Mouse (Mus musculus): ENCODE measurements around the gene Dctn5. TPM values are rescaled to one million over a fixed set of nuclear protein-coding genes. Genes with fewer than 3 reads are reported as not detected.

Gene Dctn5
- polyA plus RNA-seq, 1 experiment = not detected

- H3K27ac ChIP-seq (ENCODE audit: insufficient read depth, low read depth, low read length) = no peak within 1 kb of the TSS
- 18% methylated on average over 17 of the region's 17 CpGs for WGBS
- H3K4me3 ChIP-seq (ENCODE audit: insufficient read depth, low read depth, low read length) = no peak within 1 kb of the TSS
- H3K4me1 ChIP-seq (ENCODE audit: control insufficient read depth, insufficient read depth, low read length) = 0 out of 2 replicates have a peak, but pooled peaks cover 6% of the 10 kb centered on the region
- no peak for TF ChIP-seq POLR2A (IDR thresholded peaks at IDR 0.05; ENCODE audit: insufficient read depth, low read depth, low read length)
- no peak for TF ChIP-seq CTCF (IDR thresholded peaks at IDR 0.05; ENCODE audit: insufficient read depth, low read depth, low read length)
These were observed 53.2 kb downstream of the Dctn5 start, which contains the start of gene Ern2 for GRCm38 (mm10) chr7:122186043-122186442. Gene Ern2 (minus strand): TSS chr7:122186207.

- no peak overlapping the region for H3K27ac ChIP-seq (ENCODE audit: insufficient read depth, low read depth, low read length)
- WGBS = 38% methylated on average over 7 of the region's 7 CpGs
These were observed 56.6 kb downstream of the Dctn5 start for GRCm38 (mm10) chr7:122189484-122189883.

GRCm38 (mm10) chr7:122191097-122191496, 58.3 kb downstream of the Dctn5 start:
- Histone ChIP-seq H3K4me1 (ENCODE audit: control insufficient read depth, insufficient read depth, low read length) (no peaks in the 10 kb centered on the region), H3K4me3 (ENCODE audit: insufficient read depth, low read depth, low read length) (no peak overlapping the region), H3K27ac (ENCODE audit: insufficient read depth, low read depth, low read length) (no peak overlapping the region)
- 73% methylated on average over 10 of the region's 10 CpGs for WGBS
- TF ChIP-seq POLR2A (IDR thresholded peaks at IDR 0.05; ENCODE audit: insufficient read depth, low read depth, low read length) (no peak), CTCF (IDR thresholded peaks at IDR 0.05; ENCODE audit: insufficient read depth, low read depth, low read length) (no peak)

More at GRCm38 (mm10) chr7:122189484-122189883, 56.6 kb downstream of the Dctn5 start:
- Histone ChIP-seq H3K4me3 (ENCODE audit: insufficient read depth, low read depth, low read length) (no peak overlapping the region), H3K4me1 (ENCODE audit: control insufficient read depth, insufficient read depth, low read length) (0 out of 2 replicates have a peak, but pooled peaks cover 6% of the 10 kb centered on the region)
- TF ChIP-seq CTCF (IDR thresholded peaks at IDR 0.05; ENCODE audit: insufficient read depth, low read depth, low read length) = no peak
- no peak for TF ChIP-seq POLR2A (IDR thresholded peaks at IDR 0.05; ENCODE audit: insufficient read depth, low read depth, low read length)

GRCm38 (mm10) chr7:122193919-122194318, 61.1 kb downstream of the Dctn5 start:
- H3K4me3 ChIP-seq (ENCODE audit: insufficient read depth, low read depth, low read length) = no peak overlapping the region
- TF ChIP-seq CTCF (IDR thresholded peaks at IDR 0.05; ENCODE audit: insufficient read depth, low read depth, low read length) (no peak), POLR2A (IDR thresholded peaks at IDR 0.05; ENCODE audit: insufficient read depth, low read depth, low read length) (no peak)
- no peak overlapping the region for H3K27ac ChIP-seq (ENCODE audit: insufficient read depth, low read depth, low read length)
- H3K4me1 ChIP-seq (ENCODE audit: control insufficient read depth, insufficient read depth, low read length) = no peaks in the 10 kb centered on the region

GRCm38 (mm10) chr7:122196771-122197170, 63.9 kb downstream of the Dctn5 start:
- WGBS = 90% methylated on average over 9 of the region's 9 CpGs
- TF ChIP-seq POLR2A (IDR thresholded peaks at IDR 0.05; ENCODE audit: insufficient read depth, low read depth, low read length) (no peak), CTCF (IDR thresholded peaks at IDR 0.05; ENCODE audit: insufficient read depth, low read depth, low read length) (no peak)
- no peak overlapping the region for H3K4me3 ChIP-seq (ENCODE audit: insufficient read depth, low read depth, low read length)
- H3K27ac ChIP-seq (ENCODE audit: insufficient read depth, low read depth, low read length) = no peak overlapping the region
- H3K4me1 ChIP-seq (ENCODE audit: control insufficient read depth, insufficient read depth, low read length) = no peaks in the 10 kb centered on the region

GRCm38 (mm10) chr7:122197306-122197705, 64.5 kb downstream of the Dctn5 start:
- no peaks in the 10 kb centered on the region for H3K4me1 ChIP-seq (ENCODE audit: control insufficient read depth, insufficient read depth, low read length)
- H3K27ac ChIP-seq (ENCODE audit: insufficient read depth, low read depth, low read length) = no peak overlapping the region
- WGBS = 37% methylated on average over 4 of the region's 4 CpGs
- H3K4me3 ChIP-seq (ENCODE audit: insufficient read depth, low read depth, low read length) = no peak overlapping the region
- no peak for TF ChIP-seq CTCF (IDR thresholded peaks at IDR 0.05; ENCODE audit: insufficient read depth, low read depth, low read length)
- no peak for TF ChIP-seq POLR2A (IDR thresholded peaks at IDR 0.05; ENCODE audit: insufficient read depth, low read depth, low read length)

Other genes with a start within 250 kb of the Dctn5 start
- gene Cog7, start 151.3 kb upstream of the Dctn5 start, polyA plus RNA-seq (2012; ENCODE audit: insufficient read depth, insufficient read length, low replicate concordance, missing spikeins) = not detected in 2 replicates
- not detected in 2 replicates for gene Gga2, start 111.8 kb upstream of the Dctn5 start, polyA plus RNA-seq (2012; ENCODE audit: insufficient read depth, insufficient read length, low replicate concordance, missing spikeins)
- gene Ubfd1, start 65.9 kb upstream of the Dctn5 start, polyA plus RNA-seq (2012; ENCODE audit: insufficient read depth, insufficient read length, low replicate concordance, missing spikeins) = not detected in 2 replicates
- gene Ears2, start 65.8 kb upstream of the Dctn5 start, polyA plus RNA-seq (2012; ENCODE audit: insufficient read depth, insufficient read length, low replicate concordance, missing spikeins) = not detected in 2 replicates
- not detected in 2 replicates for gene Ndufab1, start 31.2 kb upstream of the Dctn5 start, polyA plus RNA-seq (2012; ENCODE audit: insufficient read depth, insufficient read length, low replicate concordance, missing spikeins)
- not detected in 2 replicates for gene Palb2, start 56 bp upstream of the Dctn5 start, polyA plus RNA-seq (2012; ENCODE audit: insufficient read depth, insufficient read length, low replicate concordance, missing spikeins)
- gene Plk1, start 26.4 kb downstream of the Dctn5 start, polyA plus RNA-seq (2012; ENCODE audit: insufficient read depth, insufficient read length, low replicate concordance, missing spikeins) = not detected in 2 replicates
- gene Ern2, start 53.2 kb downstream of the Dctn5 start, polyA plus RNA-seq (2012; ENCODE audit: insufficient read depth, insufficient read length, low replicate concordance, missing spikeins) = not detected in 2 replicates
- not detected in 2 replicates for gene Chp2, start 86.5 kb downstream of the Dctn5 start, polyA plus RNA-seq (2012; ENCODE audit: insufficient read depth, insufficient read length, low replicate concordance, missing spikeins)
- gene Prkcb, start 155.7 kb downstream of the Dctn5 start, polyA plus RNA-seq (2012; ENCODE audit: insufficient read depth, insufficient read length, low replicate concordance, missing spikeins) = 270 and 694 TPM in 2 replicates